Mouse (Mus musculus): ENCODE data around the gene Onecut3. TPM values are rescaled to one million over a fixed set of nuclear protein-coding genes. Genes with fewer than 3 reads are reported as not detected.
A peak's percentile ranks its signal among the peaks of the same experiment; 100 is the strongest.

The Onecut3 gene
- total and polyA plus RNA-seq, 2 experiments from 2014 or later = not detected

- no peaks in the 10 kb centered on the region for H3K27me3 ChIP-seq (ENCODE audit: control insufficient read depth, insufficient read depth, low read length)
- H3K36me3 ChIP-seq (replicated peaks; ENCODE audit: control insufficient read depth, insufficient read depth, low read length) = peaks cover 69% of the 10 kb centered on the region
- no peak overlapping the region for H3K4me2 ChIP-seq (ENCODE audit: low read depth, low read length)
- DNase-seq (ENCODE audit: low spot score) = no peak
- 87% methylated on average over 14 of the region's 14 CpGs for WGBS
- TF ChIP-seq CTCF (IDR thresholded peaks at IDR 0.05; ENCODE audit: low read depth) (no peak), EP300 (IDR thresholded peaks at IDR 0.05; ENCODE audit: low read depth) (no peak)
- no peak overlapping the region for H3K4me3 ChIP-seq (ENCODE audit: low read depth, low read length)
- H3K9ac ChIP-seq (replicated peaks; ENCODE audit: low read depth, low read length) = no peak overlapping the region
- ATAC-seq (ENCODE audit: insufficient read depth, low read depth) = no peak
- no peak overlapping the region for H3K27ac ChIP-seq (ENCODE audit: low read depth)
- H3K9me3 ChIP-seq (replicated peaks; ENCODE audit: control insufficient read depth, low read length) = no peaks in the 10 kb centered on the region
- H3K4me1 ChIP-seq (ENCODE audit: control insufficient read depth, insufficient read depth) = no peaks in the 10 kb centered on the region
These were observed 49.2 kb downstream of the Onecut3 start for GRCm38 (mm10) chr10:80543873-80544272.

GRCm38 (mm10) chr10:80545590-80545989 is 51.0 kb downstream of the Onecut3 start:
- ATAC-seq (ENCODE audit: insufficient read depth, low read depth) (no peak), DNase-seq (ENCODE audit: low spot score) (no peak)
- Histone ChIP-seq H3K27me3 (ENCODE audit: control insufficient read depth, insufficient read depth, low read length) (no peaks in the 10 kb centered on the region), H3K4me3 (ENCODE audit: low read depth, low read length) (no peak overlapping the region), H3K4me2 (ENCODE audit: low read depth, low read length) (no peak overlapping the region), H3K4me1 (ENCODE audit: control insufficient read depth, insufficient read depth) (no peaks in the 10 kb centered on the region), H3K36me3 (replicated peaks; ENCODE audit: control insufficient read depth, insufficient read depth, low read length) (peaks cover 86% of the 10 kb centered on the region), H3K9ac (replicated peaks; ENCODE audit: low read depth, low read length) (no peak overlapping the region), H3K27ac (ENCODE audit: low read depth) (no peak overlapping the region), H3K9me3 (replicated peaks; ENCODE audit: control insufficient read depth, low read length) (no peaks in the 10 kb centered on the region)
- TF ChIP-seq CTCF (IDR thresholded peaks at IDR 0.05; ENCODE audit: low read depth) (no peak), EP300 (IDR thresholded peaks at IDR 0.05; ENCODE audit: low read depth) (no peak)
- WGBS = 80% methylated on average over 8 of the region's 8 CpGs

GRCm38 (mm10) chr10:80546945-80547344 is 52.3 kb downstream of the Onecut3 start:
- DNase-seq (ENCODE audit: low spot score) (no peak), ATAC-seq (ENCODE audit: insufficient read depth, low read depth) (no peak)
- no peak for TF ChIP-seq EP300 (IDR thresholded peaks at IDR 0.05; ENCODE audit: low read depth)
- no peak for TF ChIP-seq CTCF (IDR thresholded peaks at IDR 0.05; ENCODE audit: low read depth)
- no peak overlapping the region for H3K4me2 ChIP-seq (ENCODE audit: low read depth, low read length)
- H3K27me3 ChIP-seq (ENCODE audit: control insufficient read depth, insufficient read depth, low read length) = no peaks in the 10 kb centered on the region
- H3K36me3 ChIP-seq (replicated peaks; ENCODE audit: control insufficient read depth, insufficient read depth, low read length) = peaks cover 78% of the 10 kb centered on the region
- H3K4me1 ChIP-seq (ENCODE audit: control insufficient read depth, insufficient read depth) = no peaks in the 10 kb centered on the region
- H3K9ac ChIP-seq (replicated peaks; ENCODE audit: low read depth, low read length) = no peak overlapping the region
- 89% methylated on average over 4 of the region's 4 CpGs for WGBS
- no peaks in the 10 kb centered on the region for H3K9me3 ChIP-seq (replicated peaks; ENCODE audit: control insufficient read depth, low read length)
- H3K4me3 ChIP-seq (ENCODE audit: low read depth, low read length) = no peak overlapping the region
- no peak overlapping the region for H3K27ac ChIP-seq (ENCODE audit: low read depth)

GRCm38 (mm10) chr10:80547539-80547938 is 52.9 kb downstream of the Onecut3 start:
- Histone ChIP-seq H3K27ac (ENCODE audit: low read depth) (no peak overlapping the region), H3K36me3 (replicated peaks; ENCODE audit: control insufficient read depth, insufficient read depth, low read length) (peaks cover 73% of the 10 kb centered on the region), H3K9ac (replicated peaks; ENCODE audit: low read depth, low read length) (no peak overlapping the region), H3K27me3 (ENCODE audit: control insufficient read depth, insufficient read depth, low read length) (no peaks in the 10 kb centered on the region), H3K4me1 (ENCODE audit: control insufficient read depth, insufficient read depth) (no peaks in the 10 kb centered on the region), H3K4me2 (ENCODE audit: low read depth, low read length) (no peak overlapping the region), H3K9me3 (replicated peaks; ENCODE audit: control insufficient read depth, low read length) (no peaks in the 10 kb centered on the region), H3K4me3 (ENCODE audit: low read depth, low read length) (no peak overlapping the region)
- ATAC-seq (ENCODE audit: insufficient read depth, low read depth) (no peak), DNase-seq (ENCODE audit: low spot score) (no peak)
- no peak for TF ChIP-seq EP300 (IDR thresholded peaks at IDR 0.05; ENCODE audit: low read depth)
- TF ChIP-seq CTCF (IDR thresholded peaks at IDR 0.05; ENCODE audit: low read depth) = no peak
- 84% methylated on average over 15 of the region's 15 CpGs for WGBS

GRCm38 (mm10) chr10:80548428-80549006 is 53.9 kb downstream of the Onecut3 start:
- ATAC-seq (ENCODE audit: insufficient read depth, low read depth) (peak; percentile 49), DNase-seq (ENCODE audit: low spot score) (peak; percentile 53)
- no peak overlapping the region for H3K4me2 ChIP-seq (ENCODE audit: low read depth, low read length)
- TF ChIP-seq CTCF (IDR thresholded peaks at IDR 0.05; ENCODE audit: low read depth) = peak; percentile 79
- TF ChIP-seq EP300 (IDR thresholded peaks at IDR 0.05; ENCODE audit: low read depth) = no peak
- no peaks in the 10 kb centered on the region for H3K9me3 ChIP-seq (replicated peaks; ENCODE audit: control insufficient read depth, low read length)
- peaks cover 63% of the 10 kb centered on the region for H3K36me3 ChIP-seq (replicated peaks; ENCODE audit: control insufficient read depth, insufficient read depth, low read length)
- no peak overlapping the region for H3K4me3 ChIP-seq (ENCODE audit: low read depth, low read length)
- H3K9ac ChIP-seq (replicated peaks; ENCODE audit: low read depth, low read length) = no peak overlapping the region
- H3K27ac ChIP-seq (ENCODE audit: low read depth) = no peak overlapping the region
- WGBS = 70% methylated on average over 10 of the region's 10 CpGs
- H3K27me3 ChIP-seq (ENCODE audit: control insufficient read depth, insufficient read depth, low read length) = no peaks in the 10 kb centered on the region
- H3K4me1 ChIP-seq (ENCODE audit: control insufficient read depth, insufficient read depth) = peaks cover 5% of the 10 kb centered on the region; the same call in 1 of the 2 replicates

- ATAC-seq (ENCODE audit: insufficient read depth, low read depth) = no peak
- WGBS = 83% methylated on average over 21 of the region's 21 CpGs
- H3K27ac ChIP-seq (ENCODE audit: low read depth) = no peak overlapping the region
- no peak overlapping the region for H3K4me3 ChIP-seq (ENCODE audit: low read depth, low read length)
- no peaks in the 10 kb centered on the region for H3K9me3 ChIP-seq (replicated peaks; ENCODE audit: control insufficient read depth, low read length)
- H3K27me3 ChIP-seq (ENCODE audit: control insufficient read depth, insufficient read depth, low read length) = no peaks in the 10 kb centered on the region
- TF ChIP-seq EP300 (IDR thresholded peaks at IDR 0.05; ENCODE audit: low read depth) = no peak
- TF ChIP-seq CTCF (IDR thresholded peaks at IDR 0.05; ENCODE audit: low read depth) = no peak
- H3K4me1 ChIP-seq (ENCODE audit: control insufficient read depth, insufficient read depth) = peaks cover 12% of the 10 kb centered on the region
- H3K4me2 ChIP-seq (ENCODE audit: low read depth, low read length) = no peak overlapping the region
- H3K9ac ChIP-seq (replicated peaks; ENCODE audit: low read depth, low read length) = no peak overlapping the region
- peaks cover 55% of the 10 kb centered on the region for H3K36me3 ChIP-seq (replicated peaks; ENCODE audit: control insufficient read depth, insufficient read depth, low read length)
- no peak for DNase-seq (ENCODE audit: low spot score)
These were observed 54.6 kb downstream of the Onecut3 start for GRCm38 (mm10) chr10:80549279-80549678.
